Mouse (Mus musculus) kidney, embryonic 16.5 days (tissue): Measurements from ENCODE around the gene Cd82. TPM values are rescaled to one million over a fixed set of nuclear protein-coding genes. Genes with fewer than 3 reads are reported as not detected.
A peak's percentile ranks its signal among the peaks of the same experiment; 100 is the strongest.

ENCODE experiments used
- ATAC-seq: fragments of 200-750 bp; cut with Nextera tagmentation; 2 replicates; pipeline ENCODE4 v1.8.0; 2017; ENCODE audit warnings: moderate TSS enrichment; ENCODE audit not compliant: low FRiP score, low TSS enrichment
- H3K27ac ChIP-seq: fragments of 300-500 bp; sonication (generic); 2 replicates; pipeline ENCODE4 v1.5.1; 2014; ENCODE audit warnings: low read length
- H3K27me3 ChIP-seq: fragments of 300-500 bp; sonication (generic); 2 replicates; pipeline ENCODE4 v1.6.1; 2014; ENCODE audit warnings: low read length, control low read depth, mixed read lengths; ENCODE audit not compliant: insufficient read depth
- H3K36me3 ChIP-seq: fragments of 300-500 bp; sonication (generic); 2 replicates; pipeline ENCODE4 v1.6.1; 2014; ENCODE audit warnings: low read length, control low read depth, mixed read lengths; ENCODE audit not compliant: insufficient read depth
- H3K4me1 ChIP-seq: fragments of 300-500 bp; sonication (generic); 2 replicates; pipeline ENCODE4 v1.6.1; 2014; ENCODE audit warnings: low read length, control low read depth, mixed read lengths; ENCODE audit not compliant: insufficient read depth
- H3K4me2 ChIP-seq: fragments of 300-500 bp; sonication (generic); replicated peaks from 2 replicates; pipeline ENCODE4 v1.6.1; 2014; ENCODE audit warnings: low read depth, low read length
- H3K4me3 ChIP-seq: fragments of 300-500 bp; sonication (generic); 2 replicates; pipeline ENCODE4 v1.5.1; 2014; ENCODE audit warnings: mild to moderate bottlenecking, low read length
- H3K9ac ChIP-seq: fragments of 300-500 bp; sonication (generic); replicated peaks from 2 replicates; pipeline ENCODE4 v1.6.1; 2014; ENCODE audit warnings: low read length
- H3K9me3 ChIP-seq: fragments of 300-500 bp; sonication (generic); 2 replicates; pipeline ENCODE4 v1.6.1; 2016; ENCODE audit warnings: low read length, control low read depth
- WGBS: fragments of 180-500 bp; shearing (Covaris S2); extraction: QIAGEN DNeasy Blood & Tissue Kit; methylation state at CpG from one replicate; pipeline ENCODE4 v1.1.7; 2014; 5-methylcytosine and 5-hydroxymethylcytosine counted together
- polyA plus RNA-seq: library from polyadenylated mRNA; unstranded; fragments of >200 nt; fragmentation: Nextera tagmentation; extraction: Ambion mirVana; gene quantifications from 2 replicates; pipeline ENCODE4 v1.2.1, GENCODE M21; 2015

Gene Cd82
- polyA plus RNA-seq, 1 experiment from 2014 or later = 71.8 TPM

- Histone ChIP-seq H3K27me3 (no peaks in the 10 kb centered on the region), H3K4me3 (no peak overlapping the region), H3K4me2 (no peak overlapping the region), H3K9me3 (no peaks in the 10 kb centered on the region), H3K9ac (no peak overlapping the region), H3K4me1 (peaks cover 28% of the 10 kb centered on the region), H3K27ac (peak overlapping the region; percentile 48), H3K36me3 (no peaks in the 10 kb centered on the region)
- 36% methylated on average over 4 of the region's 4 CpGs for WGBS
- 0 out of 2 replicates have a peak, but pooled peaks have one; percentile 11 for ATAC-seq
Observed at GRCm38 (mm10) chr2:93412101-93412500, 50.8 kb downstream of the Cd82 start.

- no peak overlapping the region for H3K27ac ChIP-seq
- no peak overlapping the region for H3K4me3 ChIP-seq
- no peak overlapping the region for H3K4me2 ChIP-seq
- H3K4me1 ChIP-seq = peaks cover 28% of the 10 kb centered on the region
- ATAC-seq = no peak
- no peak overlapping the region for H3K9ac ChIP-seq
- WGBS = 47% methylated on average over 12 of the region's 12 CpGs
- no peaks in the 10 kb centered on the region for H3K27me3 ChIP-seq
- no peaks in the 10 kb centered on the region for H3K36me3 ChIP-seq
- H3K9me3 ChIP-seq = no peaks in the 10 kb centered on the region
Observed at GRCm38 (mm10) chr2:93410899-93411570, 51.9 kb downstream of the Cd82 start.

GRCm38 (mm10) chr2:93405017-93405425 is 57.9 kb downstream of the Cd82 start:
- 23% methylated on average over 7 of the region's 7 CpGs for WGBS

DNA sequence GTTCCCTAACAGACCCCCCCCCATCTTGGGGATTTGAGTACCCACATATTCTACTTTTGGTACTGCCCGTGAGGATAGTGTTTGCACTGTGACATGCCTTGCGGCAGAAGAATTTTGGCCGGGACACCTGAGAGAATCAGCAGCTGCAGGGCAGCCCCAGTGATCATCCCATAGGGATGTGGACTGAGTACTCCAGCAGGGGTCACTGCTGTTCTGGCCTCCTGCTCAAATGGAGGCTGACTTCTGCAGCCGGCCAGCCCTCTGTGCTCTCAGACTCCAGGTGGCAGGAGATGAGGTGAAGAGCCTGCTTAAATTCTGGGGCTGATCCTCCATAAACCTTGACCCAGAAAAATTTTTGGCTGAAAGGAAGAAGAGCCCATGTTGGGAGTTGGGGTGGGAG is 58.8 kb downstream of the Cd82 start:
- Histone ChIP-seq H3K4me2 (no peak overlapping the region), H3K36me3 (no peaks in the 10 kb centered on the region), H3K9me3 (no peaks in the 10 kb centered on the region), H3K4me1 (peaks cover 6% of the 10 kb centered on the region), H3K4me3 (no peak overlapping the region), H3K27ac (no peak overlapping the region), H3K9ac (no peak overlapping the region), H3K27me3 (no peaks in the 10 kb centered on the region)
- WGBS = 40% methylated on average over 4 of the region's 4 CpGs
- ATAC-seq = peak; percentile 53; the same call in 1 of the 2 replicates

More at GRCm38 (mm10) chr2:93405017-93405425, 57.9 kb downstream of the Cd82 start:
- 0 out of 2 replicates have a peak, but pooled peaks have one; percentile 37 for ATAC-seq
- Histone ChIP-seq H3K36me3 (no peaks in the 10 kb centered on the region), H3K4me3 (no peak overlapping the region), H3K9ac (no peak overlapping the region), H3K27me3 (no peaks in the 10 kb centered on the region), H3K4me2 (no peak overlapping the region), H3K9me3 (no peaks in the 10 kb centered on the region), H3K4me1 (peaks cover 6% of the 10 kb centered on the region), H3K27ac (no peak overlapping the region)

DNA sequence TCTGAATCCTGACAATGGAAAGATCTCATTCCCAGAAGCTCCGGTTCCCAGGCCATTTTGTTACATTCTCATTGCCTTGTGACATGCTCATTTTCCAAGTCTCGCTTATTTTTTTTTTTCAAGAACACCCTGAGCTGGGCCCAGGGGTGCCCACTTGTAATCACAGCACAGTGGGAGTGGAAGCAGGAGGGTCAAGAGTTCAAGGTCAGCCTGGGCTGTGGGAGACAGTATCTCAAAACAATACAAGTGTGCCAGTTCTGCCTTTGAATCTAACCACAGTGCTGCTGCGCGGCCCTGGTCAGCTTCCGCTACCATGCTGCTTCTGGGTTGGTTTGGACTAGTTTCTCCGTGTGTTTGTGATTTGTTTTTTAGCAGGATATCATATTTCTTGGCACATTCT is 59.7 kb downstream of the Cd82 start:
- Histone ChIP-seq H3K27ac (no peak overlapping the region), H3K4me2 (no peak overlapping the region), H3K27me3 (no peaks in the 10 kb centered on the region), H3K9ac (no peak overlapping the region), H3K4me1 (peaks cover 6% of the 10 kb centered on the region), H3K9me3 (no peaks in the 10 kb centered on the region), H3K36me3 (no peaks in the 10 kb centered on the region), H3K4me3 (no peak overlapping the region)
- WGBS = 83% methylated on average over 6 of the region's 6 CpGs
- ATAC-seq = no peak

DNA sequence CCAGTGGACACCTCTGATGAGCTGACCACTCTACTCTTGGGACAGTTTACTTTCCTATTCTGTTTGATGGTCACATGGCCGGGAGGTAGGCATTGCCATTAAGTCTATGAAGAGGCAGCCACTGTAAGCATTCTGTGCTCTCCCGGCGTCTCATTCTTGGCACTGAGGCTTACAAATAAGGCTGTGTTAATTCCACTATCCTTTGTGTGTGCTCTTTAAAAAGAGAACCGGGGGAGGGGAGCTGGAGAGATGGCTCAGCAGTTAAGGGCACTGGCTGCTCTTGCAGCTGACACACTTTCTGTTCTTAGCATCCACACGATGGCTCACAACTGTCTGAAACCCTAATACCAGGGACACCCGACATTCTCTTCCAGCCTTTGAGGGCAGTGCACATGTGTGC is 71.7 kb downstream of the Cd82 start:
- Histone ChIP-seq H3K4me1 (peaks cover 12% of the 10 kb centered on the region), H3K9me3 (peaks cover 3% of the 10 kb centered on the region), H3K4me3 (no peak overlapping the region), H3K27me3 (no peaks in the 10 kb centered on the region), H3K36me3 (no peaks in the 10 kb centered on the region), H3K4me2 (no peak overlapping the region), H3K27ac (no peak overlapping the region), H3K9ac (no peak overlapping the region)
- WGBS = 62% methylated on average over 6 of the region's 6 CpGs
- ATAC-seq = no peak

DNA sequence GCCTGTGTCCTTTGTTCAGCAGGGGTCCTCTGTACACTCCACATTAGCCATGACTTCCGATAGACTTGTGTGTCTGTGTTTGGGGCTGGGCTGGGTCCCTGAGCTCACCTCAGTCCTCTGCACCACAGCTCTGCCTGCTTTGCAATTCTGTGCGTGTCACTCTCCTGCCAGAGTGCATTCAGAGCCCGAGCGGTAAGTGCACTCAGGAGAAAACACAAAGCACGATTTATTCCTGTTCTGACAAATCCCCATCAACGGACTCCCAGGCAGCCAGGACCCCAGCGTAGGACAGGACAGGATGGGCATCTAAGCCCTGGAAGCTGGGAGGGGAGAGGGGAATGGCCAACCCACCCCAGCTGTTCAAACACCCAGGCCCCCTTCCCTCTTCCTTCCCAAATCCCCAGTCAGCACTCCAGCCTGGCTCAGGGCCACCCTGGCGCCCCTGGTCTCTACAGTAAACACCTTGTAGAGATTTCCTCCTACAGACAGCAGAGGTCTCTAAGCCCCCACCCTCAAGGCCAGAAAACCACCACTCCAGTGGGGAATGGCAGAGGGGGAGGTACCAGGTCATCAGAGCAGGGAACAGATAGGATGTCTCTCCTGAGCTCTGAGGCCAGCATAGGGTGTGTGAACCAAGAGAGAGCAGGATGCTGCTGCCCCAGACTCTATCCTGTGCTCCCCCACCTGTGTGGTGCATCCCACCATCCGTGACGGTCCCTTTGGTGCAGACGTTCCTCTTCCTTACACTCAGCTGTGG is 72.6 kb downstream of the Cd82 start:
- peaks cover 12% of the 10 kb centered on the region for H3K4me1 ChIP-seq
- no peaks in the 10 kb centered on the region for H3K36me3 ChIP-seq
- no peak overlapping the region for H3K9ac ChIP-seq
- no peaks in the 10 kb centered on the region; the same call in 1 of the 2 replicates for H3K9me3 ChIP-seq
- H3K27me3 ChIP-seq = no peaks in the 10 kb centered on the region
- no peak overlapping the region for H3K27ac ChIP-seq
- 31% methylated on average over 11 of the region's 11 CpGs for WGBS
- no peak overlapping the region for H3K4me3 ChIP-seq
- H3K4me2 ChIP-seq = no peak overlapping the region
- peak; percentile 47 for ATAC-seq

DNA sequence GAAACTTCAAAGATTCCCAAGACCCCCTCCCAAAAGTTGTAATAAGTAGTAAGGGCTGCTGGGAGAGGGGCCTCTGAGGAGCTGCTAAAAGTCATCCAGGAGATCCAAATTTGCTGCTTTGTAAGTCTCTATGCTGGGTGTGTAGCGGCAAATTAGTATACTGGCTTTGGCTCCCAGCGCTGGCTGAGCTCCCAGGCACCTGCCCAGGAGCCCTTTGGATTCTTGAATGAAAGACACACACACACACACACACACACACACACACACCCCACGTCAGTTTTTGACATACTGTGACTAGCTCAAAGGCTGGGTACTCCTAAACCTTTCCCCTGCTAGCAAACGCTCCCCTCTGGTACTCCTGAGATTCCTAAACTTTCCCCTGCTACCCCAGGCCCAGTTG is 76.0 kb downstream of the Cd82 start:
- H3K27me3 ChIP-seq = no peaks in the 10 kb centered on the region
- no peak overlapping the region for H3K9ac ChIP-seq
- H3K9me3 ChIP-seq = no peaks in the 10 kb centered on the region
- peaks cover 17% of the 10 kb centered on the region for H3K4me1 ChIP-seq
- no peaks in the 10 kb centered on the region for H3K36me3 ChIP-seq
- H3K27ac ChIP-seq = no peak overlapping the region
- no peak for ATAC-seq
- H3K4me2 ChIP-seq = no peak overlapping the region
- 61% methylated on average over 4 of the region's 4 CpGs for WGBS
- H3K4me3 ChIP-seq = no peak overlapping the region

DNA sequence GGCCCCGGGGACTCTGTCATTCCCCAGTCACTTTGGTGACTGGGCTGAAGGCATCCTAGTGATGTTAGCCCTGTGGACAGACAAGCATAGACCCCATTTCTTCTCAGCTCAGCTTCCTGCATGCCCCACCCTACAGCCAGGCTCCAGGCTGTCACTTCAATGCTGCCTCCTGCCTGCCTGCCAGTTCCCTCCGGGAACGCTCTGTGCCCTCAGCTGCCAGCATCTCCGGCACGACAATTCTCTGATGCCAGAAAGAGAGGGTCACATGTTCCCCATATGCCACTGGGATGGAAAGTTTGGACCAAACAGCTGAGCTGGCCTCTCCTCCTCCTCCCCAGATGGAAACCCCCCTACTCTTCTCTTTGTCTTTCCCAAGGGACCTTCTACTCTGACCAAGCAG is 79.1 kb downstream of the Cd82 start:
- Histone ChIP-seq H3K4me1 (0 out of 2 replicates have a peak, but pooled peaks cover 5% of the 10 kb centered on the region), H3K36me3 (no peaks in the 10 kb centered on the region), H3K9me3 (no peaks in the 10 kb centered on the region), H3K27ac (no peak overlapping the region), H3K9ac (no peak overlapping the region), H3K4me2 (no peak overlapping the region), H3K27me3 (no peaks in the 10 kb centered on the region), H3K4me3 (no peak overlapping the region)
- no peak for ATAC-seq
- WGBS = 88% methylated on average over 5 of the region's 5 CpGs

- 24% methylated on average over 2 of the region's 2 CpGs for WGBS
- Histone ChIP-seq H3K4me2 (no peak overlapping the region), H3K9ac (no peak overlapping the region), H3K36me3 (no peaks in the 10 kb centered on the region), H3K4me3 (no peak overlapping the region), H3K27me3 (no peaks in the 10 kb centered on the region), H3K4me1 (0 out of 2 replicates have a peak, but pooled peaks cover 5% of the 10 kb centered on the region), H3K27ac (peak overlapping the region; percentile 35; the same call in 1 of the 2 replicates), H3K9me3 (peaks cover 4% of the 10 kb centered on the region; the same call in 1 of the 2 replicates)
- ATAC-seq = peak; percentile 49
Observed at GRCm38 (mm10) chr2:93380680-93381089, 82.3 kb downstream of the Cd82 start.
